Comparison of ENCODE assay signal across 7 mouse cellular contexts in genomic region chr11:96270996-96271540, GRCm38 (mm10). TPM values are rescaled to one million over a fixed set of nuclear protein-coding genes. Genes with fewer than 3 reads are reported as not detected.
A peak's percentile ranks its signal among the peaks of the same experiment; 100 is the strongest.
DNase-seq lines count a peak whose midpoint lies in the region; ATAC-seq and TF ChIP-seq lines count a peak whose summit lies in the region.

Gene Hoxb9, plus strand, starts transcription at chr11:96271457.

- intact Hi-C loops in left cerebral cortex, postnatal 4 days (cut with DNase I) = no loop called here

- H3K27me3 ChIP-seq in hindbrain, embryonic 12.5 days = peaks cover 98% of the 10 kb centered on the region
- H3K27me3 ChIP-seq in limb, embryonic 14.5 days (ENCODE audit: control insufficient read depth, insufficient read depth, low read length) = peaks cover 98% of the 10 kb centered on the region

- H3K9ac ChIP-seq in hindbrain, embryonic 12.5 days = peak within 1 kb of the TSS; percentile 23; the same call in 1 of the 2 replicates
- peak within 1 kb of the TSS; percentile 25; the same call in 1 of the 2 replicates for H3K9ac ChIP-seq in limb, embryonic 14.5 days (ENCODE audit: low read depth, low read length, severe bottlenecking)

- peak within 1 kb of the TSS; percentile 23 for H3K4me3 ChIP-seq in hindbrain, embryonic 12.5 days
- peak within 1 kb of the TSS; percentile 28 for H3K4me3 ChIP-seq in limb, embryonic 14.5 days (replicated peaks; ENCODE audit: low read length)

- peak; percentile 55 for DNase-seq in ES-CJ7 (ENCODE audit: low read depth, low spot score)
- peak; percentile 51 for DNase-seq in limb, embryonic 14.5 days (ENCODE audit: low spot score)
- no peak for DNase-seq in right cerebral cortex, postnatal 14 days
- DNase-seq in left cerebral cortex, postnatal 4 days = no peak
- DNase-seq in thymus, postnatal 14 days = no peak

- H3K36me3 ChIP-seq in hindbrain, embryonic 12.5 days = no peaks in the 10 kb centered on the region
- H3K36me3 ChIP-seq in limb, embryonic 14.5 days (ENCODE audit: control insufficient read depth, insufficient read depth, low read length) = no peaks in the 10 kb centered on the region

- peaks cover 6% of the 10 kb centered on the region for H3K4me1 ChIP-seq in hindbrain, embryonic 12.5 days
- no peaks in the 10 kb centered on the region for H3K4me1 ChIP-seq in limb, embryonic 14.5 days (ENCODE audit: control insufficient read depth, insufficient read depth, low read length)

- ATAC-seq in CD4-positive, CD25-positive, alpha-beta regulatory T cell, adult 4 months = peak; percentile 46
- ATAC-seq in hindbrain, embryonic 12.5 days (ENCODE audit: low FRiP score) = no peak
- no peak for ATAC-seq in limb, embryonic 14.5 days (ENCODE audit: low FRiP score, low read depth)

- no peak within 1 kb of the TSS for H3K27ac ChIP-seq in hindbrain, embryonic 12.5 days
- no peak within 1 kb of the TSS for H3K27ac ChIP-seq in limb, embryonic 14.5 days (replicated peaks; ENCODE audit: low read depth, low read length)

- 1% methylated on average over 40 of the region's 40 CpGs for WGBS in hindbrain, embryonic 12.5 days
- WGBS in limb, embryonic 14.5 days = under 1% methylated on average over 39 of the region's 40 CpGs

- H3K4me2 ChIP-seq in hindbrain, embryonic 12.5 days (replicated peaks) = 0 out of 2 replicates have a peak within 1 kb of the TSS, but pooled peaks have one; percentile 15
- peak within 1 kb of the TSS; percentile 31 for H3K4me2 ChIP-seq in limb, embryonic 14.5 days (replicated peaks; ENCODE audit: low read depth, low read length, severe bottlenecking)

- no peak for TF ChIP-seq POLR2A in limb, embryonic 14.5 days (IDR thresholded peaks at IDR 0.05; ENCODE audit: borderline replicate concordance, extremely low read depth, insufficient read depth, insufficient read length)

- no peaks in the 10 kb centered on the region for H3K9me3 ChIP-seq in hindbrain, embryonic 12.5 days (replicated peaks)
- H3K9me3 ChIP-seq in limb, embryonic 14.5 days (ENCODE audit: control insufficient read depth, low read length) = no peaks in the 10 kb centered on the region

RNA-seq across cellular contexts. Expression of gene Hoxb9, which starts in this region (rescaled TPM):
- under 1 TPM in 1 of 2 experiments, not detected in 1; 0.23 TPM for polyA plus RNA-seq in CD4-positive, CD25-positive, alpha-beta regulatory T cell, adult 4 months (2017; shearing (Covaris generic))
- 0.36 and 0.46 TPM in 2 replicates for polyA plus RNA-seq in hindbrain, embryonic 12.5 days (2016; fragmentation: Nextera tagmentation; extraction: Ambion mirVana)
- 3.2 and 4.4 TPM in 2 replicates for polyA plus RNA-seq in limb, embryonic 14.5 days (2012; rRNA removed)
- 1.1 and 1.2 TPM in 2 replicates for polyA plus RNA-seq in limb, embryonic 14.5 days (2014; fragmentation: Nextera tagmentation; extraction: Ambion mirVana)
- not detected for total RNA-seq in left cerebral cortex, postnatal 4 days (2021)

Comparison
In these comparisons a context has a peak if more than half of its experiments do, and no peak if none do; other contexts are left out.
1. Peak in ATAC-seq in CD4-positive, CD25-positive, alpha-beta regulatory T cell, adult 4 months; RNA of the gene not detected or under 1 TPM.
2. DNase-seq: peak in ES-CJ7 (single experiment) and limb, embryonic 14.5 days (single experiment); none in right cerebral cortex, postnatal 14 days (single experiment), left cerebral cortex, postnatal 4 days (single experiment) and thymus, postnatal 14 days (single experiment).